Mouse (Mus musculus): Measurements from ENCODE around the gene 4922502D21Rik. TPM values are rescaled to one million over a fixed set of nuclear protein-coding genes. Genes with fewer than 3 reads are reported as not detected.
"Not testable (repeated sequence)": the region's sequence is repeated elsewhere in the genome, so short reads cannot be mapped to it uniquely, and the experiment has no call there.

Gene 4922502D21Rik
- polyA plus RNA-seq (2017; shearing (Covaris generic)): not detected

- ATAC-seq: no peak
These were observed at the start of gene 4922502D21Rik for GRCm38 (mm10) chr6:129331610-129332009. 4922502D21Rik (minus strand) TSS chr6:129331796.

- no peak for ATAC-seq
These were observed 48.9 kb upstream of the 4922502D21Rik start for GRCm38 (mm10) chr6:129380454-129380853.

GRCm38 (mm10) chr6:129374937-129375471, 43.4 kb upstream of the 4922502D21Rik start:
- no peak for ATAC-seq

GRCm38 (mm10) chr6:129369374-129370132, 38.0 kb upstream of the 4922502D21Rik start:
- ATAC-seq: no peak

GRCm38 (mm10) chr6:129365959-129366359, 34.4 kb upstream of the 4922502D21Rik start:
- peak; percentile 65 for ATAC-seq

- ATAC-seq: no peak
These were observed 32.3 kb upstream of the 4922502D21Rik start for GRCm38 (mm10) chr6:129363942-129364341.

GRCm38 (mm10) chr6:129359515-129359914, 27.9 kb upstream of the 4922502D21Rik start:
- ATAC-seq: no peak

- ATAC-seq: no peak
These were observed 24.8 kb upstream of the 4922502D21Rik start for GRCm38 (mm10) chr6:129356430-129356829.

GRCm38 (mm10) chr6:129355774-129356173, 24.2 kb upstream of the 4922502D21Rik start:
- no peak for ATAC-seq

- no peak for ATAC-seq
These were observed 19.5 kb upstream of the 4922502D21Rik start for GRCm38 (mm10) chr6:129351091-129351490.

GRCm38 (mm10) chr6:129349524-129350352, 18.1 kb upstream of the 4922502D21Rik start:
- ATAC-seq: no peak

GRCm38 (mm10) chr6:129344408-129344807, 12.8 kb upstream of the 4922502D21Rik start:
- no peak for ATAC-seq

GRCm38 (mm10) chr6:129342391-129342790, 10.8 kb upstream of the 4922502D21Rik start, which contains the start of gene Clec12a:
Clec12a (plus strand) TSS chr6:129342691.
- not testable (repeated sequence) for ATAC-seq

- ATAC-seq: no peak
These were observed 6.2 kb upstream of the 4922502D21Rik start for GRCm38 (mm10) chr6:129337751-129338150.

GRCm38 (mm10) chr6:129333674-129334078, 2.1 kb upstream of the 4922502D21Rik start:
- peak; percentile 99 for ATAC-seq

- ATAC-seq: no peak
These were observed 4.9 kb downstream of the 4922502D21Rik start for GRCm38 (mm10) chr6:129326568-129327150.

- peak; percentile 52 for ATAC-seq
These were observed 5.6 kb downstream of the 4922502D21Rik start for GRCm38 (mm10) chr6:129326016-129326415.

GRCm38 (mm10) chr6:129319331-129319730, 12.3 kb downstream of the 4922502D21Rik start:
- ATAC-seq: no peak

GRCm38 (mm10) chr6:129318395-129318794, 13.2 kb downstream of the 4922502D21Rik start:
- peak; percentile 45 for ATAC-seq

GRCm38 (mm10) chr6:129316463-129316862, 15.1 kb downstream of the 4922502D21Rik start:
- peak; percentile 41 for ATAC-seq

- no peak for ATAC-seq
These were observed 15.9 kb downstream of the 4922502D21Rik start for GRCm38 (mm10) chr6:129315698-129316097.

GRCm38 (mm10) chr6:129314655-129315168, 16.9 kb downstream of the 4922502D21Rik start:
- no peak for ATAC-seq
